Mouse (Mus musculus): ENCODE measurements around the gene Atxn1. TPM values are rescaled to one million over a fixed set of nuclear protein-coding genes. Genes with fewer than 3 reads are reported as not detected.
A peak's percentile ranks its signal among the peaks of the same experiment; 100 is the strongest.

The Atxn1 gene
- total and polyA plus RNA-seq, 3 experiments, result 0.39 to 1.1 TPM; not detected in 1

DNA sequence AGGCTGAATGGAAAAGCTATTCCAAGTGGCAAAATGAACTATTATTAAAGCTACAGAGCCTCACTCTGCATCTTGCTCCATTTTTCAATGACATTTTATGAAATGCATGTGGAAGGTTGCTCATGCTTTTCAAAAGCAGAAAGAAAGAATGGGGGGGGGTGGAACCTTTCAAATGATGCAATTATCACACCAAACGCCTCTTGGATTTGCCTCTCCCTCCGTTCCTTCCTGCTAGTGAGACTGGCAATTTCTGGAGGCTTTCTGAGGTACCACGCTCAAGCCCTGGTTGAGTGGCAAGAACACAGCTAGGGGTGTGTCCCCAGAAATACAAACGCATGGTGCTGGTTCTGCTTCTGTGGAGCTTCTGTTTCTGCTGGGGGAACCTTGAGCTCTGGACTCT, 60.4 kb downstream of the Atxn1 start:
- H3K27me3 ChIP-seq (ENCODE audit: control insufficient read depth in 1 of 2, insufficient read depth in 2 of 2, low read length in 2 of 2), result no peaks in the 10 kb centered on the region
- peak; percentile 65 for DNase-seq (ENCODE audit: low read depth, low spot score)
- H3K36me3 ChIP-seq (ENCODE audit: control insufficient read depth in 1 of 2, insufficient read depth in 2 of 2, low read length in 2 of 2), result peaks cover 0 to 39% of the 10 kb centered on the region in 2 experiments; a peak in 2 of 4 replicates
- H3K79me2 ChIP-seq (ENCODE audit: control insufficient read depth, insufficient read depth, low read length, poor library complexity), result peaks cover 1% of the 10 kb centered on the region
- H3K4me1 ChIP-seq (ENCODE audit: control insufficient read depth in 1 of 2, insufficient read depth in 2 of 2, low read length in 2 of 2), result peaks cover 8 to 40% of the 10 kb centered on the region in 2 experiments
- H3K9ac ChIP-seq (ENCODE audit: control insufficient read depth, low read depth, low read length, poor library complexity, severe bottlenecking), result peak overlapping the region; percentile 73
- peak overlapping the region; percentile 100 for H3K27ac ChIP-seq (ENCODE audit: control insufficient read depth, low read depth, low read length)
- H3K4me3 ChIP-seq (ENCODE audit: control insufficient read depth in 1 of 2, insufficient read depth in 1 of 2, low read depth in 2 of 2, low read length in 2 of 2), result peak overlapping the region; percentile 20 to 36
- TF ChIP-seq ETS1 (IDR thresholded peaks at IDR 0.05; ENCODE audit: low read depth, low read length) (no peak), MYB (IDR thresholded peaks at IDR 0.05; ENCODE audit: low read depth, low read length) (no peak), NRF1 (IDR thresholded peaks at IDR 0.05; ENCODE audit: insufficient read depth, low read depth, low read length, poor library complexity, severe bottlenecking) (no peak), ZMIZ1 (IDR thresholded peaks at IDR 0.05; ENCODE audit: low read depth, low read length) (no peak), UBTF (IDR thresholded peaks at IDR 0.05; ENCODE audit: borderline replicate concordance, insufficient read depth, low read depth, low read length) (no peak), TCF12 (IDR thresholded peaks at IDR 0.05; ENCODE audit: low read depth, low read length) (no peak), KAT2A (conservative IDR thresholded peaks at IDR 0.05; ENCODE audit: low read depth, low read length) (no peak), TAL1 (IDR thresholded peaks at IDR 0.05; ENCODE audit: low read length) (no peak)
- no peaks in the 10 kb centered on the region for H3K9me3 ChIP-seq (replicated peaks; ENCODE audit: insufficient read depth, low read length)

DNA sequence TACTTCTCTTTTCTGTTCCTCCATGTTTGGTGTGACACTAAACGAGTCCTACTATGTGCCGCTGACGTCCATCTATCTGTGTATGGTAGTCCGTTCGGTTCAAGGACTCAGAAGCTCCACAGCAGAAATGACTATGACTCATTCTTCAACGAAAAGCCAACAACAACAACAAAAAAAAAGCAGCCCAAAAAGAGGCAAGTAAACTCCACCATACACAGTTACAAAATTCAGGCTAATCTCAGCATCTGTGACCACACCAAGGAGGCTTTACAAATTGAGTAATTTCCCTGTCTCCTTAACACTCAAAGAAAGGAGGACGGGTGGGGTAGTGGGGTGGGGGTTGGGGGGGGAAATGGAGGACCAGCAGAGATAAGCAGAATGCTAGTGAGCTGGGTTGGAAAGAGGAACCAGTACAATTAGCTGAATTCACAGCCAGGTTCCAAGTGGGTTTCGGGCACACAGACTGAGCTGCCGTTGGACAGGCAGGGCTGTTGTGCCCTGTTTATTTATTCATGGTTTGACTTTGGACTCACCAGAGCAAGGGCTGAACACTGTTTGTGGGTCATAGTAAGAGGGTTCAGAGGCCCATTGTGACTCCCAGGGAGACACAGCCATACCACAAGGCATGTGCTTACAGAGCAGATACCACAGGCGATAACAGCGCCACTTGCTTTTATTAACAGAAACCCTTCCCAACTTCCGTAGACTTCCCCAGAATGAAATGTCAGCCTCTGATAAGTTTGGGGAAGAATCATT, 61.1 kb downstream of the Atxn1 start:
- peaks cover 0 to 39% of the 10 kb centered on the region in 2 experiments; a peak in 2 of 4 replicates for H3K36me3 ChIP-seq (ENCODE audit: control insufficient read depth in 1 of 2, insufficient read depth in 2 of 2, low read length in 2 of 2)
- H3K79me2 ChIP-seq (ENCODE audit: control insufficient read depth, insufficient read depth, low read length, poor library complexity), result peaks cover 1% of the 10 kb centered on the region
- H3K9me3 ChIP-seq (replicated peaks; ENCODE audit: insufficient read depth, low read length), result no peaks in the 10 kb centered on the region
- H3K4me1 ChIP-seq (ENCODE audit: control insufficient read depth in 1 of 2, insufficient read depth in 2 of 2, low read length in 2 of 2), result peaks cover 8 to 40% of the 10 kb centered on the region in 2 experiments
- H3K27ac ChIP-seq (ENCODE audit: control insufficient read depth, low read depth, low read length), result peak overlapping the region; percentile 100
- no peaks in the 10 kb centered on the region for H3K27me3 ChIP-seq (ENCODE audit: control insufficient read depth in 1 of 2, insufficient read depth in 2 of 2, low read length in 2 of 2)
- DNase-seq (ENCODE audit: low read depth, low spot score), result peak; percentile 93
- peak overlapping the region; percentile 34 to 46 for H3K4me3 ChIP-seq (ENCODE audit: control insufficient read depth in 1 of 2, insufficient read depth in 1 of 2, low read depth in 2 of 2, low read length in 2 of 2)
- H3K9ac ChIP-seq (ENCODE audit: control insufficient read depth, low read depth, low read length, poor library complexity, severe bottlenecking), result peak overlapping the region; percentile 72
- TF ChIP-seq SIN3A (IDR thresholded peaks at IDR 0.05; ENCODE audit: low read length), result peak; percentile 72
- TF ChIP-seq CTCF (IDR thresholded peaks at IDR 0.05 in 2 of 3, conservative IDR thresholded peaks at IDR 0.05 in 1 of 3; ENCODE audit: control insufficient read depth in 1 of 3, insufficient read depth in 1 of 3, low read depth in 2 of 3, low read length in 3 of 3, poor library complexity in 1 of 3, severe bottlenecking in 1 of 3), result no peak
- TF ChIP-seq GABPA (IDR thresholded peaks at IDR 0.05; ENCODE audit: low read depth, low read length), result no peak
- TF ChIP-seq TAL1 (IDR thresholded peaks at IDR 0.05; ENCODE audit: low read length), result peak; percentile 54; the same call in 1 of the 2 replicates
- TF ChIP-seq ZKSCAN1 (IDR thresholded peaks at IDR 0.05; ENCODE audit: low read depth, low read length), result peak; percentile 100
- TF ChIP-seq ZNF384 (IDR thresholded peaks at IDR 0.05; ENCODE audit: low read depth, low read length), result peak; percentile 78
- TF ChIP-seq RCOR1 (IDR thresholded peaks at IDR 0.05; ENCODE audit: low read depth, low read length), result peak; percentile 87
- peak; percentile 25; the same call in 1 of the 2 replicates for TF ChIP-seq USF1 (IDR thresholded peaks at IDR 0.05; ENCODE audit: low read depth, low read length)
- TF ChIP-seq RAD21 (IDR thresholded peaks at IDR 0.05; ENCODE audit: low read depth, low read length), result no peak
- TF ChIP-seq NRF1 (IDR thresholded peaks at IDR 0.05; ENCODE audit: insufficient read depth, low read depth, low read length, poor library complexity, severe bottlenecking), result no peak
- peak; percentile 84 to 93 for TF ChIP-seq EP300 (IDR thresholded peaks at IDR 0.05; ENCODE audit: low read depth in 1 of 2, low read length in 2 of 2)
- peak in 1 of 2 experiments; percentile 65; a peak in 1 of 4 replicates for TF ChIP-seq POLR2A (IDR thresholded peaks at IDR 0.05; ENCODE audit: control insufficient read depth in 1 of 2, insufficient read depth in 1 of 2, low read depth in 1 of 2, low read length in 2 of 2, poor library complexity in 1 of 2)
- peak; percentile 87 for TF ChIP-seq BHLHE40 (IDR thresholded peaks at IDR 0.05; ENCODE audit: borderline replicate concordance, low read depth, low read length)
- TF ChIP-seq TBP (IDR thresholded peaks at IDR 0.05; ENCODE audit: low read depth, low read length), result peak; percentile 74; the same call in 1 of the 2 replicates
- TF ChIP-seq NELFE (IDR thresholded peaks at IDR 0.05; ENCODE audit: low read depth, low read length), result peak; percentile 51
- TF ChIP-seq JUND (IDR thresholded peaks at IDR 0.05; ENCODE audit: low read depth, low read length), result peak; percentile 77
- peak; percentile 70; the same call in 1 of the 2 replicates for TF ChIP-seq CHD1 (IDR thresholded peaks at IDR 0.05; ENCODE audit: low read depth, low read length)
- peak; percentile 74; the same call in 1 of the 2 replicates for TF ChIP-seq MAFK (IDR thresholded peaks at IDR 0.05; ENCODE audit: borderline replicate concordance, low read depth, low read length)
- peak; percentile 93 for TF ChIP-seq MYC (IDR thresholded peaks at IDR 0.05; ENCODE audit: low read depth, low read length)
- TF ChIP-seq KAT2A (conservative IDR thresholded peaks at IDR 0.05; ENCODE audit: low read depth, low read length), result no peak
- peak; percentile 74; the same call in 1 of the 2 replicates for TF ChIP-seq MXI1 (IDR thresholded peaks at IDR 0.05; ENCODE audit: low read depth, low read length)
- no peak for TF ChIP-seq UBTF (IDR thresholded peaks at IDR 0.05; ENCODE audit: borderline replicate concordance, insufficient read depth, low read depth, low read length)
- 0 out of 2 replicates have a peak, but pooled peaks have one; percentile 51 for TF ChIP-seq MEF2A (IDR thresholded peaks at IDR 0.05; ENCODE audit: extremely low read depth, insufficient replicate concordance, low read depth, low read length, poor library complexity, severe bottlenecking)
- TF ChIP-seq MAX (IDR thresholded peaks at IDR 0.05; ENCODE audit: low read length), result peak; percentile 65
